Mouse (Mus musculus): ENCODE data around the gene Clcn1.
A peak's percentile ranks its signal among the peaks of the same experiment; 100 is the strongest.

Gene Clcn1

GRCm38 (mm10) chr6:42286448-42286847 lies at the start of gene Clcn1:
Gene Clcn1 (plus strand): TSS chr6:42286685.
- no peak for DNase-seq (ENCODE audit: low spot score)

DNA sequence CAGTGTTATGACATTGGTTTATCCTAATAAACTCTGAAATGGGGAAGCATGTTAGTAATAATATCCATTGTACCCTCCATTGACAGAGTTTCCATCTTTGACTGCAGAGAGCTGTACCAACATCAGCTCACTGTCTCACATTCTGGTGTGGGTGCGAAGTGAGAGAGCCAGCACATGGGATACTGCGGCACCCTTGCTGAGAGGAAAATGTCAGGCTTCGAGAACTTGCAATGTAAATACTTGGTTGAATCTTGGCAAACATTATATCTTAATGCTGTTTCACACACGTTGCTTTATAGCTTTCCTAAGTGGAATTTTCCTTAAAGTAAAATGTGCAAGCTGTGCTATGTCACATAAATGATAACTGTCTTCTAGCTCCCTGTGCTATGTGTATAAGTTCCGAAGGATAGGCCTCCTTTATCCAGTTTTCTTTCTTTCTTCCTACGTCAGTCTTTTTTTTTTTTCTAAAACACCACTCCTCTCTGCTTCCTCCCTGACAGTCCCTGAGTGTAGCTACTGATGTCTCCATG lies 49.1 kb upstream of the Clcn1 start:
- DNase-seq (ENCODE audit: low spot score), result no peak

DNA sequence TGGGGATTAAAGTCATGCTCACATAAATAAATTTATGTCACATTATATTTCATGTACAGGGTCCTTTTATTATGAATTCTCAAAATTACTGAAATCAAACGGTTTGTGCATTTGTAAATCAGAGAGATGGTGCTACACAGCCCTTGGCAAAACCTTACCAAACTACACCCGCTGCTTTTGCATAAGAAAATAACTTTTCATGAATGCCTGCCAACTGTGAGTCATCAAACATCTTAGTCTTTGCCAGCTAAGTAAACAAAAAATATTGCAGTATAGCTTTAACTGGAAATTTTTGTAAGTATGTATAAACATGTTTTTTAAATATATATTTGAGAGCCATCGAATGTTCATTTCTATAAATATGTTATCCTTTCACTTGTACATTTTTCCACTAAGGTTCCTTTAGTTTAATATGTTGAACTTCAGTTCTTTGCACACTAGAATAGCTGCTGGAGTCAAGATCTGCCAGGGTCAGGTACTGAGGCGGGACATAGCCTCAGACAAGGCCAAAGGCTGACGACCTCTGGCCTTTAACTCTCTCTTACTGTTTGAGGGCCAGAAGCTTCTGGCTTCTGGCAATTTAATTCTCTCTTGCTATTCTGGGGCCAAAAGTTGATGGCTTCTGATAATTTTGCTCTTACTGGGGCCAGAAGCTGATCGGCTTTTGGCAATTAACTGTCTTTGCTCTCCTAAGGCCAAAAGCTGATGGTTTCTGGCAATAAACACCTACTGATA lies 45.0 kb upstream of the Clcn1 start:
- DNase-seq (ENCODE audit: low spot score), result no peak

- DNase-seq (ENCODE audit: low spot score), result peak; percentile 77
Measured at GRCm38 (mm10) chr6:42245711-42246353, 40.7 kb upstream of the Clcn1 start, which contains the start of gene Gstk1. Gene Gstk1 (plus strand): TSS chr6:42245935.

- no peak for DNase-seq (ENCODE audit: low spot score)
Measured at GRCm38 (mm10) chr6:42247173-42247572, 39.3 kb upstream of the Clcn1 start.

DNA sequence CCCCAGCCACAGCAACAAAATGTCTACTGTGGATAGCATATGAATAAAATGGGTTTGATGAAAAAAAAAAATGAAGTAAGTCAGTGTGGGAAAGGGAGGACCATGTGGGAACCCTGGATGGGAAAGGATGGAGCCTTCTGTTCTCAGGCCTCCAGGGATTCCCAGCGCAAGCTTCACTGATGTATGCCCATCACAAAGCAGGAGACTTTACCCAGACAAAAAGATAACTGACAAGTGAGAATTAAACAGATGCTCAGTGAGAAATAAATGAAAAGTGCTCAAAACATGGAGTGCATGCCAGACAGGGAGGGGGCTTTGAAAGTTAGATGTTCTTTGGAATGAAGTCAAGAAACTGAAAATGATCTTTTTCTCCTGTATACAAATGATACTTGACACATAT lies 38.5 kb upstream of the Clcn1 start:
- DNase-seq (ENCODE audit: low spot score), result no peak

DNA sequence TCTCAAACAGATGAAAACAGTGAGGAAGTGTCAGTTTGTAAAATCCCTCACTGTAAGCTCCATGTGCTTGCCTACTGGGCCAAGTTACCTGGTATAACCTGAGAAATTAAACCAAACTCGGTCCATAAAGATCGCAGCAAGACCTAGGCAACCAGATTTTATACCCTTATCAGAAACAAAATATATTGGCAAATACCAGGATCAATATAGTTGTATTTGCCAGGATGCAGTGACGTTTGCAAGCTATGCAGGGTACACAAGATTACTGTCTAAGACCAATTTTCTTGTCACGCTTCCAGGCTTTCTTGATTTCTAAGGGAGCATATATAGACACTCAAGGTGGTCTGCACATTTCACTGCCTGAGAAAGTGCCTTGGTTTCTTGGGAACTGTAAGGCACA lies 34.7 kb upstream of the Clcn1 start:
- no peak for DNase-seq (ENCODE audit: low spot score)

DNA sequence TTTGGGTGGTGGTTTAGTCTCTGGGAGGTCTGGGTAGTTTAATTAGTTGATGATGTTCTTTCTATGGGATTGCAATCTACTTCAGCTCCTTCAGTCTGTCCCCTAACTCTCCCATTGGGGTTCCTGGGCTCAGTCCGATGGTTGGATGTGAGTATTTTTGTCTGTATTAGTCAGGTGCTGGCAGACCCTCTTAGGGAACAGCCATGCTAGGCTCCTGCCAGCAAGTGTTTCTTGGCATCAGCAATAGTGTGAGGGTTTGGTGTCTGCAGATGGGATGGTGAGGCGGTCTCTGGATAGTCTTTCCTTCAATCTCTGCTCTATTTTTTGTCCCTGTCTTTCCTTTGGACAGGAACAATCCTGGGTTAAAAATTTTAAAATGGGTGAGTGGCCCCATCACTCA lies 33.4 kb upstream of the Clcn1 start:
- no peak for DNase-seq (ENCODE audit: low spot score)

DNA sequence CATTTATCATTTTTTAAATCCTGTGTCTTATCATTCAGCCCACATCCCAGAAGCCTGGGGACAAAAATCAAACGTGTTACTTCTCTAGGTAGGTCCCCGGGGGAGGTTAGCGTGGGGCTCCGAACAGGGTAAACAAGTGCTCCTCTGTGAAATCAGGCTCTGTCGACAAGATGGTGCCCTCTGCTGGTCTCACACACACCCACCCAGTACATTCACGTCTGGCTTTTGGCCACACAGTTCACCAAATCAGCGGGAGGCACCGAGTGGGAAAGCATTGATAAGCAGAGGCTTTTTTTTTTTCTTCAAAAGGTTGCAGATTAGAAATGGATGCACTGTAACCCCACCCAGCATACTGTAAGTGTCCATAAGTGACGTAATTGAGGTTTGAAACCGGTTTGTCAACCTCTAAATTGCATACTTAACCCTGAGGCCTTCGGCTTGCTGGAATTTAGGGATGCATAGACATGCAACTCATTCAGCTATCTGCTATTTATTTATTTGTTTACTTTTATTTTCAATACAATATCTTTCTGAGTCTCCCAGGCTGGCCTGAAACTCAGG lies 29.1 kb upstream of the Clcn1 start:
- peak; percentile 67 for DNase-seq (ENCODE audit: low spot score)

DNA sequence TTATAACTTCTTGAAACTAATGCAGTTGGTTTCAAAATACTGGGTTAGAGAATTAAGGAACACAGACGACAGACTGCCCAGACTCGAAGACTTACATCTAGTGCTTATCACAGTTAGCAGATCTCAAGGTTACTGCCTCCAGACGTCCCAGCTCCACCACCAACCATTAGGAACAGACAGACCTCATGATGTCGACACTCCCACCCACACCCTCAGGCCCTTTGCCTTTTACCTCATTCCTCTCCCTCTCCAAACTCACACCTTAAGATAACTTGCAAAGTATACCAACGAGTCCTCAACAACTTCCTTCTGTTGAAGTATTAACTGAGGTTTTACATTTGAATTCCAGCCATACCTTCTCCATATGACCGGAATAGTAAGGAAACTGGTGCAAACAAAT lies 26.1 kb upstream of the Clcn1 start:
- DNase-seq (ENCODE audit: low spot score), result no peak

DNA sequence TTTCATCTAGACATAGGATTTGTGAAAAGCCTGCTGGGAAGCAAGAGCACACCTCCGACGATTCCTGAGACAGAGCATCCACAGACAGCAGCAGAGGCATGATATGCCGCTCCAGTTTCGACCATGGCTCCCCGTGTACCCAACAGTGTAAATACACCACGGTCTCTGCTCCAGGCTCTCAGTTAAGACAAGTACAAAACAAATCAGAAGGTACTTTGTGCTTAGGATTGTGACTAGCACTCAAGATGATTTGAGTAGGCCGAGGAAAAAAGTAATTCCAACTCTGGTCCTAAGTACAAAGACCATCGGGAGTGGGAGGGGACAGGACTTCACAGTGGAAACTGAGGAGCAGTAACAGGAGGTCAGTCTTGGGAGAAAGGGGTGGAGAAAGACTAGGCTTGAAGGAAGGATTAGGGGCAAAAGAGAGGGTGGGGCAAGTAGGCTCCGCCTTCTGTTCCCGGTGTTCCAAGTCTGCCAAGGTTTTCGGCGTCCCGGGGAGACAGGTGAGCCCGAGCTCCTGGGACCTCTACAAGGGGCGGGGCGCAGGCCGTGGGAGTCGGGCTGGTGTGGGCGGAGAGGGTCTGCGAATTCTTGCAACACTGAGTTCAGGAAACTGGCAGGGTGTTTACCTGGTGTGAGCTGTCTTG lies 24.8 kb upstream of the Clcn1 start, which contains the start of gene Tmem139:
Gene Tmem139 (plus strand): TSS at position 447 of the 647 bp plus-strand sequence.
- no peak for DNase-seq (ENCODE audit: low spot score)

GRCm38 (mm10) chr6:42264626-42265312 lies 21.7 kb upstream of the Clcn1 start, which contains the start of gene Casp2:
Gene Casp2 (plus strand): TSS chr6:42264985.
- DNase-seq (ENCODE audit: low spot score), result peak; percentile 99

DNA sequence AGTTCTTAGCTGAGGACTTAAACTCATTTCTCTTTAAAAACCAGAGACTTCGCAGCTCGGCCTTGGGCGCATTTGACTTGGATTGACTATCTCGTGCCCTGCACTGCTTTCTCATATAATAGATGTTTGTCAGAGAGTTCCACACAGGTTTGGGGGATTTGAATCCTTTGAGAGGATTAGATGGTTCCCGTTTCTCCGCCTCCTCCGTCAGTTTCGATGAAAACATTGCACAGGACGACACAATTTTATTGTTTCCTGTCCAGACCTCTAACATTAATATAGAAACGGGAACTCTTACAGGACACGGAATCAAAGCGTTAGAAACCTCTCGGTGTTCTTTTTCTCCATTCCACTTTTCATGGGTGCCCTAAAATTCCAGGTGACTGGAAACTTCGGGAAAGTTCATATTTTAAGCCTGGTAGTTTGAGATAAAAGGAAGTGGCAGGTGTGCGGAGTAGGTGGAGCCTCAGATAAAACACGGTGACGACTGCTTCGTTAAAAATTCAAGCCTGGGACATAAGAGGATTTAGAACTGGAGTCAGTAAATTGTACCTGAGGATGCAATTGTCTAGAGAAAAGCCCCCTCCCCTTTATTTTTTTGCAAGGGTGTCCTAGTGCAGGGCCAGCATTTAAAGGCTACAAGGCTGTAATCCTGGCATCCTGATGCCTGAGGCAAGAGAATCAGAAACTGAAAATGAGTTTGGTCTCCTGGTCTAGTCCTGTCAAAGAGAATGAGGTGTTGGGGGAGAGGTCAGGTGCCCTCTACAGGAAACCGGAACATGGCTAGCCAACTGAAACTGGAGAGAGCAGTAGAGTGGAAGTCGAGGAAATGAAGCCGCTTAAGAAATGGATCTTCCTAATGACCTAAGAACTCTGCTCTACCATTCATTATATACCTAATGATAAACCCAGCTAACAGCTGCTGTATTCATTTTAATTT lies 20.8 kb upstream of the Clcn1 start:
- no peak for DNase-seq (ENCODE audit: low spot score)

GRCm38 (mm10) chr6:42270817-42271216 lies 15.7 kb upstream of the Clcn1 start:
- no peak for DNase-seq (ENCODE audit: low spot score)

DNA sequence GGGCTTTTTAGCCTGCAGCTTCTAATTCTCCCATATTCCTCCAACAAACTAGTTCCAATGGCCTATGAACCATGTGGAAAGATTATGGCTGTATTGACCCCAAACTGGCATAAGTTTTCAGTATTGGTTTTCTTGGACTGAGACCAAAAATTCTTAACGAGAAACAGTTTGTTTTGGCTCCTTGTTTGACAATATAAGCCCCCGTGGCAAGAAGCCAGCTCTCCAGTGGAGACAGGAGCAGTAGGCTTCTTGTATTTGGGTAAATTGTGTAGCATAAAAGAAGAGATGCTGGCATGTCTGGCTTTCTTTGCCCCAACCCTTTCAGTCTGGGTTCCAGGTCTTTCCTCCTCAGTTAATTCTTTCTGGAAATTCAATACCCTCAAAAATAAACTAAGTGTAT lies 10.3 kb upstream of the Clcn1 start:
- DNase-seq (ENCODE audit: low spot score), result no peak

- no peak for DNase-seq (ENCODE audit: low spot score)
Measured at GRCm38 (mm10) chr6:42282865-42283528, 3.5 kb upstream of the Clcn1 start.

DNA sequence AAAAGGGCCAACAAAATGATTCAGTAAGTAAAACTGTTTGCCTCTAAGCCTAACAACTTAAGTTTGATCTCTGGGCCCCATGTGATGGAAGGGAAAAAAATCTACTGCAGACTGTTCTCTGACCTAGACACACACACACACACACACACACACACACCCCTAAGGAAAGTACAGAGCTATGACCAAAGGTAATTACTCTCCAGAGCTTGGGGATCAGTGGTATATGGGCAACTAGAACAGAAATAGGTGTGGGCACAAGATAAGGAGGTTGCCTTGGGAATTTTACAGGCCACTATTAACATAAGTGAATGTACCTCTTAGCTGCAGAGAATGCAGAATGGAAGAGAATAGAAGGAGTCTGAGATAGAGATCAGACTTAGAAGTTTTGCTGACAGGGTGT lies 1.1 kb downstream of the Clcn1 start:
- no peak for DNase-seq (ENCODE audit: low spot score)

GRCm38 (mm10) chr6:42293327-42293726 lies 6.8 kb downstream of the Clcn1 start:
- no peak for DNase-seq (ENCODE audit: low spot score)

- no peak for DNase-seq (ENCODE audit: low spot score)
Measured at GRCm38 (mm10) chr6:42295549-42296094, 9.1 kb downstream of the Clcn1 start.

- no peak for DNase-seq (ENCODE audit: low spot score)
Measured at GRCm38 (mm10) chr6:42299362-42299761, 12.9 kb downstream of the Clcn1 start.

Measured in testis, postnatal 10 days (tissue).